Mouse (Mus musculus) heart, adult 2 months (tissue): ENCODE data around the gene Foxo3. TPM values are rescaled to one million over a fixed set of nuclear protein-coding genes. Genes with fewer than 3 reads are reported as not detected.
A peak's percentile ranks its signal among the peaks of the same experiment; 100 is the strongest.

Experiments used
- DNase-seq, 2 experiments: peaks; one replicate each; pipeline ENCODE4 v3.0.0; 2021
- H3K27ac ChIP-seq: fragments of 200-600 bp; 2 replicates; pipeline ENCODE4 v1.8.1; 2022
- H3K27me3 ChIP-seq: fragments of 200-500 bp; 2 replicates; pipeline ENCODE4 v1.6.1; 2012; ENCODE audit warnings: mild to moderate bottlenecking, low read length, inconsistent platforms, mixed read lengths; ENCODE audit not compliant: control insufficient read depth, insufficient read depth
- H3K36me3 ChIP-seq: fragments of 200-500 bp; 2 replicates; pipeline ENCODE4 v1.6.1; 2012; ENCODE audit warnings: low read length, inconsistent platforms; ENCODE audit not compliant: control insufficient read depth, insufficient read depth
- H3K4me1 ChIP-seq: fragments of 200-500 bp; 2 replicates; pipeline ENCODE4 v1.6.1; 2011; ENCODE audit warnings: low read length; ENCODE audit not compliant: control insufficient read depth, insufficient read depth
- H3K4me3 ChIP-seq: fragments of 200-600 bp; 2 replicates; pipeline ENCODE4 v1.8.1; 2022
- H3K79me2 ChIP-seq: fragments of 200-500 bp; replicated peaks from 2 replicates; pipeline ENCODE4 v1.6.1; 2012; ENCODE audit warnings: mild to moderate bottlenecking, inconsistent platforms, low read length, moderate library complexity, mixed read lengths; ENCODE audit not compliant: control insufficient read depth, insufficient read depth
- H3K9ac ChIP-seq: fragments of 200-500 bp; 2 replicates; pipeline ENCODE4 v1.6.1; 2012; ENCODE audit warnings: low read depth, mild to moderate bottlenecking, control low read depth, inconsistent platforms, low read length, mixed read lengths
- CTCF ChIP-seq: fragments of 200-600 bp; IDR thresholded peaks from 2 replicates; pipeline ENCODE4 v1.8.1; 2022; ENCODE audit warnings: antibody characterized with exemption, mild to moderate bottlenecking, moderate library complexity
- EP300 ChIP-seq: fragments of 200-500 bp; IDR thresholded peaks from 2 replicates; pipeline ENCODE4 v1.6.1; 2011; ENCODE audit warnings: low read depth, low read length, control low read depth; ENCODE audit not compliant: insufficient read depth
- POLR2A ChIP-seq: fragments of 200-500 bp; IDR thresholded peaks from 2 replicates; pipeline ENCODE4 v1.6.1; 2011; ENCODE audit warnings: mild to moderate bottlenecking, low read depth, low read length, control low read depth; ENCODE audit not compliant: insufficient read depth
- WGBS: fragments of 180-500 bp; shearing (Covaris S2); methylation state at CpG from one replicate; pipeline ENCODE4 v1.1.7; 2018; 5-methylcytosine and 5-hydroxymethylcytosine counted together
- intact Hi-C: fragments of 180-260 bp; cut with DNase I; formaldehyde crosslinking; loops from one replicate; pipeline ENCODE4 v1.15.1; 2025
- polyA plus RNA-seq: library from polyadenylated mRNA; depleted of rRNA; stranded (reverse); fragments of >200 nt; gene quantifications from 2 replicates; pipeline ENCODE4 v1.2.3, GENCODE M21; 2012
- total RNA-seq, 2 experiments: library from RNA; stranded (reverse); gene quantifications; 2 replicates each; pipeline ENCODE4 v1.2.3; 2021

Foxo3 gene
- total and polyA plus RNA-seq, 3 experiments: 26.7 to 89.5 (median 72.5) TPM

- H3K27ac ChIP-seq: peak overlapping the region; percentile 82
- WGBS: 46% methylated on average over 8 of the region's 8 CpGs
- H3K27me3 ChIP-seq: no peaks in the 10 kb centered on the region
- peaks cover 7% of the 10 kb centered on the region for H3K79me2 ChIP-seq
- intact Hi-C loops: loop anchor here (2.0 kb wide), 1 partner anchor 17 kb away; no protein-coding TSS in a partner anchor
- peaks cover 42% of the 10 kb centered on the region for H3K36me3 ChIP-seq
- TF ChIP-seq POLR2A (no peak), EP300 (no peak), CTCF (no peak)
- no peak for DNase-seq
- peaks cover 31% of the 10 kb centered on the region for H3K4me1 ChIP-seq
- peak overlapping the region; percentile 27 for H3K9ac ChIP-seq
- H3K4me3 ChIP-seq: 0 out of 2 replicates have a peak overlapping the region, but pooled peaks have one; percentile 2
Observed at GRCm38 (mm10) chr10:42251749-42252323, 24.7 kb downstream of the Foxo3 start.

- Histone ChIP-seq H3K4me1 (peaks cover 34% of the 10 kb centered on the region), H3K9ac (peak overlapping the region; percentile 62; the same call in 1 of the 2 replicates), H3K27me3 (no peaks in the 10 kb centered on the region), H3K27ac (peak overlapping the region; percentile 82), H3K4me3 (peak overlapping the region; percentile 3; the same call in 1 of the 2 replicates), H3K79me2 (peaks cover 8% of the 10 kb centered on the region), H3K36me3 (peaks cover 46% of the 10 kb centered on the region)
- WGBS: 3% methylated on average over 7 of the region's 7 CpGs
- peak; percentile 82 to 90 for DNase-seq
- TF ChIP-seq EP300 (peak; percentile 100), POLR2A (peak; percentile 60; the same call in 1 of the 2 replicates), CTCF (peak; percentile 11; the same call in 1 of the 2 replicates)
- intact Hi-C loops: loop anchor here (2.0 kb wide), 1 partner anchor 18 kb away; no protein-coding TSS in a partner anchor
Observed at GRCm38 (mm10) chr10:42251203-42251602, 25.4 kb downstream of the Foxo3 start.

- Histone ChIP-seq H3K27ac (peak overlapping the region; percentile 47), H3K4me3 (no peak overlapping the region), H3K36me3 (peaks cover 55% of the 10 kb centered on the region), H3K79me2 (peaks cover 8% of the 10 kb centered on the region), H3K27me3 (no peaks in the 10 kb centered on the region), H3K4me1 (peaks cover 40% of the 10 kb centered on the region), H3K9ac (peak overlapping the region; percentile 19; the same call in 1 of the 2 replicates)
- intact Hi-C loops: loop anchor here (2.0 kb wide), 2 partner anchors 19 to 45 kb away; no protein-coding TSS in a partner anchor
- no peak for DNase-seq
- TF ChIP-seq POLR2A: no peak
- TF ChIP-seq CTCF: no peak
- TF ChIP-seq EP300: no peak
- 62% methylated on average over 2 of the region's 2 CpGs for WGBS
Observed at GRCm38 (mm10) chr10:42249965-42250364, 26.6 kb downstream of the Foxo3 start.

GRCm38 (mm10) chr10:42248644-42249043, 27.9 kb downstream of the Foxo3 start:
- no peak for DNase-seq
- Histone ChIP-seq H3K27ac (peak overlapping the region; percentile 61), H3K79me2 (peaks cover 10% of the 10 kb centered on the region), H3K36me3 (peaks cover 53% of the 10 kb centered on the region), H3K4me1 (peaks cover 41% of the 10 kb centered on the region), H3K27me3 (no peaks in the 10 kb centered on the region), H3K4me3 (no peak overlapping the region), H3K9ac (peak overlapping the region; percentile 29; the same call in 1 of the 2 replicates)
- intact Hi-C loops: loop anchor here (2.0 kb wide), 1 partner anchor 44 kb away; no protein-coding TSS in a partner anchor
- no peak for TF ChIP-seq POLR2A
- WGBS: 51% methylated on average over 5 of the region's 5 CpGs

GRCm38 (mm10) chr10:42248156-42248555, 28.4 kb downstream of the Foxo3 start:
- no peak for DNase-seq
- TF ChIP-seq POLR2A (no peak), EP300 (no peak), CTCF (no peak)
- H3K9ac ChIP-seq: no peak overlapping the region
- H3K79me2 ChIP-seq: peaks cover 8% of the 10 kb centered on the region
- intact Hi-C loops: loop anchor here (2.0 kb wide), 1 partner anchor 43 kb away; no protein-coding TSS in a partner anchor
- no peaks in the 10 kb centered on the region for H3K27me3 ChIP-seq
- H3K27ac ChIP-seq: peak overlapping the region; percentile 61
- H3K4me3 ChIP-seq: no peak overlapping the region
- peaks cover 41% of the 10 kb centered on the region for H3K4me1 ChIP-seq
- 44% methylated on average over 4 of the region's 4 CpGs for WGBS
- peaks cover 52% of the 10 kb centered on the region for H3K36me3 ChIP-seq

- Histone ChIP-seq H3K4me1 (peaks cover 40% of the 10 kb centered on the region), H3K27me3 (no peaks in the 10 kb centered on the region), H3K79me2 (peaks cover 8% of the 10 kb centered on the region; the same call in 1 of the 2 replicates), H3K36me3 (peaks cover 45% of the 10 kb centered on the region), H3K4me3 (no peak overlapping the region), H3K27ac (peak overlapping the region; percentile 61), H3K9ac (no peak overlapping the region; the same call in 1 of the 2 replicates)
- TF ChIP-seq CTCF: no peak
- TF ChIP-seq POLR2A: no peak
- intact Hi-C loops: no loop called here
- DNase-seq: peak in 1 of 2 experiments; percentile 70
- WGBS: 39% methylated on average over 11 of the region's 11 CpGs
Observed at GRCm38 (mm10) chr10:42247125-42247816, 29.3 kb downstream of the Foxo3 start.
